Mouse (Mus musculus) small intestine, adult 2 months (tissue): ENCODE measurements at regions not wholly inside any gene's neighbourhood (a gene's known extent, or its start where the extent isn't known, plus 50 kb on each side); places are given as distances from the start of the nearest gene placed in this dataset.

Experiments
- H3K27ac ChIP-seq: fragments of 200-500 bp; 2 replicates; pipeline ENCODE4 v1.5.1; 2012; ENCODE audit warnings: low read depth, low read length, control low read depth, inconsistent platforms; ENCODE audit not compliant: insufficient read depth
- H3K27me3 ChIP-seq: fragments of 200-500 bp; 2 replicates; pipeline ENCODE4 v1.6.1; 2012; ENCODE audit warnings: mild to moderate bottlenecking, moderate library complexity, low read length, inconsistent platforms; ENCODE audit not compliant: control insufficient read depth, insufficient read depth
- H3K36me3 ChIP-seq: fragments of 200-500 bp; 2 replicates; pipeline ENCODE4 v1.6.1; 2012; ENCODE audit warnings: mild to moderate bottlenecking, low read length, control low read depth, inconsistent platforms; ENCODE audit not compliant: control insufficient read depth, insufficient read depth
- H3K4me1 ChIP-seq: fragments of 200-500 bp; 2 replicates; pipeline ENCODE4 v1.6.1; 2012; ENCODE audit warnings: low read length, inconsistent platforms, mixed read lengths; ENCODE audit not compliant: control insufficient read depth, insufficient read depth, insufficient read length
- H3K4me3 ChIP-seq: fragments of 200-500 bp; 2 replicates; pipeline ENCODE4 v1.5.1; 2012; ENCODE audit warnings: low read depth, mild to moderate bottlenecking, control low read depth, inconsistent platforms, low read length, moderate library complexity
- CTCF ChIP-seq: fragments of 200-500 bp; IDR thresholded peaks from 2 replicates; pipeline ENCODE4 v1.5.1; 2012; ENCODE audit warnings: low read depth, mild to moderate bottlenecking, control low read depth, inconsistent platforms, low read length, moderate library complexity, mixed read lengths; ENCODE audit not compliant: insufficient replicate concordance, insufficient read length; ENCODE audit errors: extremely low read depth
- POLR2A ChIP-seq: fragments of 200-500 bp; IDR thresholded peaks from 2 replicates; pipeline ENCODE4 v1.6.1; 2012; ENCODE audit warnings: low read depth, mild to moderate bottlenecking, control low read depth, inconsistent platforms, low read length, moderate library complexity
- WGBS: fragments of 180-500 bp; shearing (Covaris S2); methylation state at CpG from one replicate; pipeline ENCODE4 v1.1.7; 2018; 5-methylcytosine and 5-hydroxymethylcytosine counted together

- Histone ChIP-seq H3K4me3 (no peak overlapping the region), H3K27me3 (no peaks in the 10 kb centered on the region), H3K4me1 (no peaks in the 10 kb centered on the region), H3K27ac (no peak overlapping the region), H3K36me3 (no peaks in the 10 kb centered on the region)
- WGBS, result 32% methylated on average over 10 of the region's 10 CpGs
- TF ChIP-seq CTCF, result no peak
Measured at GRCm38 (mm10) chr4:34151605-34152347, 101.8 kb upstream of the Spaca1 start.

GRCm38 (mm10) chr4:34155501-34155900 is 105.5 kb upstream of the Spaca1 start:
- WGBS, result 93% methylated on average over 6 of the region's 6 CpGs
- no peaks in the 10 kb centered on the region for H3K27me3 ChIP-seq

GRCm38 (mm10) chr4:34157818-34158511 is 108.0 kb upstream of the Spaca1 start:
- Histone ChIP-seq H3K4me1 (no peaks in the 10 kb centered on the region; the same call in 1 of the 2 replicates), H3K27ac (no peak overlapping the region), H3K4me3 (no peak overlapping the region), H3K36me3 (no peaks in the 10 kb centered on the region), H3K27me3 (no peaks in the 10 kb centered on the region)
- WGBS, result 32% methylated on average over 6 of the region's 6 CpGs
- TF ChIP-seq CTCF, result no peak
- no peak for TF ChIP-seq POLR2A

More at GRCm38 (mm10) chr4:34155501-34155900, 105.5 kb upstream of the Spaca1 start:
- Histone ChIP-seq H3K27ac (no peak overlapping the region), H3K4me3 (no peak overlapping the region), H3K4me1 (no peaks in the 10 kb centered on the region; the same call in 1 of the 2 replicates), H3K36me3 (no peaks in the 10 kb centered on the region)
- no peak for TF ChIP-seq POLR2A
- TF ChIP-seq CTCF, result no peak

GRCm38 (mm10) chr4:34171265-34171862 is 121.4 kb upstream of the Spaca1 start:
- Histone ChIP-seq H3K27me3 (no peaks in the 10 kb centered on the region), H3K4me1 (no peaks in the 10 kb centered on the region), H3K4me3 (no peak overlapping the region), H3K36me3 (no peaks in the 10 kb centered on the region), H3K27ac (no peak overlapping the region)
- 84% methylated on average over 4 of the region's 4 CpGs for WGBS
- TF ChIP-seq POLR2A, result no peak
- no peak for TF ChIP-seq CTCF

GRCm38 (mm10) chr4:34172000-34172399 is 122.0 kb upstream of the Spaca1 start:
- H3K4me1 ChIP-seq, result no peaks in the 10 kb centered on the region
- H3K27ac ChIP-seq, result no peak overlapping the region
- WGBS, result 70% methylated on average over 3 of the region's 3 CpGs
- no peaks in the 10 kb centered on the region for H3K27me3 ChIP-seq
- H3K4me3 ChIP-seq, result no peak overlapping the region
- no peak for TF ChIP-seq CTCF
- TF ChIP-seq POLR2A, result no peak
- H3K36me3 ChIP-seq, result no peaks in the 10 kb centered on the region

GRCm38 (mm10) chr4:34177421-34177820 is 127.4 kb upstream of the Spaca1 start:
- H3K27ac ChIP-seq, result no peak overlapping the region
- H3K4me1 ChIP-seq, result no peaks in the 10 kb centered on the region
- H3K27me3 ChIP-seq, result no peaks in the 10 kb centered on the region
- TF ChIP-seq POLR2A (no peak), CTCF (no peak)
- H3K36me3 ChIP-seq, result no peaks in the 10 kb centered on the region
- 78% methylated on average over 1 of the region's 1 CpGs for WGBS
- no peak overlapping the region for H3K4me3 ChIP-seq

GRCm38 (mm10) chr4:34186522-34186921 is 136.5 kb upstream of the Spaca1 start:
- no peaks in the 10 kb centered on the region for H3K27me3 ChIP-seq
- no peaks in the 10 kb centered on the region for H3K36me3 ChIP-seq
- no peak overlapping the region for H3K27ac ChIP-seq
- no peak overlapping the region for H3K4me3 ChIP-seq
- H3K4me1 ChIP-seq, result no peaks in the 10 kb centered on the region
- TF ChIP-seq CTCF, result no peak
- no peak for TF ChIP-seq POLR2A
- 93% methylated on average over 5 of the region's 5 CpGs for WGBS
